Mouse (Mus musculus): ENCODE measurements around the gene Rxfp3. TPM values are rescaled to one million over a fixed set of nuclear protein-coding genes. Genes with fewer than 3 reads are reported as not detected.

The Rxfp3 gene
- total and polyA plus RNA-seq, 3 experiments = 0.05 to 0.09 (median 0.08) TPM

DNA sequence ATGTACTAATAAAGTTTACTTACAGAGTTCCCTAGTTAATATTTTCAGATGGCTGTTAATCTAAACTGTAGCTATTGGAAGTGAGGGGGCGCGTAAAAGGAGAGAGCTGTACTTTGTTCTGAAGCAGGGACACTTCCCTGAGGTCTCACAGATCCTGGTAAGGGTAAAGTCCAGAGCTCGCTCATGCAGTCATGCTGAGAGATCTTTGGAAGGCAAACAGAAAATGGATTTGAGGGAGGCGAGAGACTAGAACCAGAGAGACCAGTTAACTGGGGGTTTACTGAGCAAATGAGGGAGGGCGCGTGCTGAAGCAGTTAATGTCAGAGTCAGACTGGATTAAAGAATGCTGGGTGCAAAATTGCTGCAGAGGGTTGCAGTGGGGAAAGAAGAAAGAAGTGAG lies 52.0 kb downstream of the Rxfp3 start:
- 90% methylated on average over 6 of the region's 6 CpGs for WGBS
- Histone ChIP-seq H3K9ac (ENCODE audit: low read depth, low read length) (no peak overlapping the region), H3K4me3 (no peak overlapping the region), H3K4me1 (ENCODE audit: control insufficient read depth, insufficient read depth, low read length) (no peaks in the 10 kb centered on the region; the same call in 1 of the 2 replicates), H3K27ac (no peak overlapping the region), H3K79me2 (replicated peaks; ENCODE audit: control insufficient read depth, insufficient read depth, low read length) (no peaks in the 10 kb centered on the region), H3K27me3 (ENCODE audit: control insufficient read depth, insufficient read depth, low read length) (no peaks in the 10 kb centered on the region), H3K36me3 (ENCODE audit: control insufficient read depth, insufficient read depth, low read length) (no peaks in the 10 kb centered on the region)
- TF ChIP-seq EP300 (IDR thresholded peaks at IDR 0.05; ENCODE audit: insufficient read depth, low read depth, low read length) = no peak
- no peak for TF ChIP-seq CTCF (IDR thresholded peaks at IDR 0.05)
- no peak for TF ChIP-seq POLR2A (IDR thresholded peaks at IDR 0.05; ENCODE audit: insufficient read depth, low read depth, low read length)
- intact Hi-C loops (cut with DNase I) = loop anchor here (10.0 kb wide), 1 partner anchor 401 kb away; no protein-coding TSS in a partner anchor
- no peak for DNase-seq

Other genes starting within 250 kb of the Rxfp3 start
- not detected for gene C1qtnf3, start 85.7 kb downstream of the Rxfp3 start, total RNA-seq (2021)
- 0.12 and 0.27 TPM in 2 replicates for gene C1qtnf3, start 85.7 kb downstream of the Rxfp3 start, polyA plus RNA-seq (2012; rRNA removed)
- 10 to 100 TPM; 34.0 to 37.8 TPM for gene Amacr, start 56.2 kb downstream of the Rxfp3 start, total RNA-seq (2021)
- 18.7 and 31.5 TPM in 2 replicates for gene Amacr, start 56.2 kb downstream of the Rxfp3 start, polyA plus RNA-seq (2012; rRNA removed)
- gene Slc45a2, start 37.3 kb downstream of the Rxfp3 start, total RNA-seq (2021) = not detected
- 0.06 TPM in 1 of 2 replicates, not detected in the other for gene Slc45a2, start 37.3 kb downstream of the Rxfp3 start, polyA plus RNA-seq (2012; rRNA removed)
- gene Adamts12, start 26.8 kb upstream of the Rxfp3 start, total RNA-seq (2021) = 1 to 10 TPM; 1.3 to 2.7 TPM
- 0.64 and 1.7 TPM in 2 replicates for gene Adamts12, start 26.8 kb upstream of the Rxfp3 start, polyA plus RNA-seq (2012; rRNA removed)